Mouse (Mus musculus): Measurements from ENCODE around the gene Akap13. TPM values are rescaled to one million over a fixed set of nuclear protein-coding genes. Genes with fewer than 3 reads are reported as not detected.

Gene Akap13
- 10 to 100 TPM; 53.2 to 75.9 TPM for total RNA-seq (2021)
- long read RNA-seq, experiment 1, partial matches to known transcripts, result 7 of 31 reads
- long read RNA-seq, experiment 1, other reads (novel, unspliced or antisense), result 23 of 31 reads
- long read RNA-seq, experiment 2, partial matches to known transcripts, result 19 of 32 reads
- long read RNA-seq, experiment 2, other reads (novel, unspliced or antisense), result 13 of 32 reads

DNA sequence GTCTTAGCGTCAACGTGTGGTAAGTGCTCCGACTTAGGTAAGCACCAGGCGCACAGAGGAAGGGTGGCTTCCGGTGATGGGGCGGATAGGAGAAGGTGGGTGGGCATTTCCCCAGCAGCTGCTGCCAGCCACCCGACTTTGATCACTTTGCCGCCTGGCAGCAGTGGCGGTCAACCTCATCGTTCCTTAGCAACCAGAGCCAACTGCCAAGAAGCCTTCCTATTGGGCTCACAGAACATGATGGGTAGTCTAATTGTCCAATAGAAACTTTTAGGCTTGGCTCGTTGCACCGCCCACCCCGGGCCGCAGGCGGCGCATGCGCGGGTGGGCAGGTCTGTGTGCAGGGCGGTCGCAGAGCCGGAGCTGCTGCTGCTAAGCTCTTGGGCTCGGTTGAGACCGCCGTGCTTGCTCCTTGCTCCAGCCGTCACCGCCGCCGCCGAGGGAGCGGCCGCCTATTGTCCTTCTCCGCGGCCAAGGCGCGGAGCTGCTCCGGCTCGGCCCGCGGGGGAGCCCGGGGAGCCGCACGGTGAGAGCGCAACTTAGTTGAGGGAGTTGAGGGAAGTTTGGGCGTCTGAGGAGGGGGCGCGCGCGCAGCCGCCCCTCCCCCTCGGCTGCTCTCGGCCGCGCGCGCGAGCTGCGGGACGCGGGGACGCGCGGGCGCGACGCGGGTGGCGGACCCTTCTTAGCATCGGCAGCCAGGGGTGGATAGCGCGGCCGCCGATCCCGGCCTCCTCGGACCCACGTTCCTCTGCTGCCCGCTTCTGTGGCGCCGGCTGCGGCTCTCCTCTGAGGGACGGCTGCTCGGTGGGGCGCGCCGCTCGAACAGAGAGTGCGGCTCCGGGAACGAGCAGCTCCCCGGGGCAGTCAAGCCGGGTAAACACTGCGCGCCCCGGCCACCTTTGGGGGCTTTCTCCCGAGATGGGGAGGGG lies at the start of gene Akap13:
Akap13 (plus strand) TSS at position 312 of the 929 bp plus-strand sequence.
- DNase-seq, result peak; percentile 98
- peak; percentile 28; the same call in 1 of the 2 replicates for TF ChIP-seq CTCF (IDR thresholded peaks at IDR 0.05)
- intact Hi-C loops (cut with DNase I), result loop anchor here (5.0 kb wide), 1 partner anchor 97 kb away; no protein-coding TSS in a partner anchor

DNA sequence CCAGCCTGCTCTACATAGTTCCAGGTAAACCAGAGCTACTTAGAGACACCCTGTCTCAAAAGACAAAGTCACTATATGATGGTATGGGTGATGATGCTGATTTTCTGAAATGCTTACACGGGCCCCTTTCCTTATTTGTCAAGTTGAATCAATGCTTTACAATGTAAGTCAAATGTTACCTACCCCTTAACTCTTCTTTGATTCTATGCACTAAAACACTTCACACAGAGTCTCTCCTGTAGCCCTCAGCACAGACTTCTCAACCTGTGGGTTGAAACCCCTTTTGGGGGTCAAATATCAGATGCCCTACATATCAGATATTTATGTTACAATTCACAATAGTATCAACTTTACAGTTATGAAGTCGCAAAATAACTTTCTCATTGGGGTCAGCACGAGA lies 44.7 kb upstream of the Akap13 start:
- DNase-seq, result no peak
- H3K27ac ChIP-seq, result no peak overlapping the region
- no peak for TF ChIP-seq CTCF (IDR thresholded peaks at IDR 0.05)
- intact Hi-C loops (cut with DNase I), result no loop called here
- H3K4me3 ChIP-seq, result no peak overlapping the region

More for the DNA sequence above, at the start of gene Akap13:
- Histone ChIP-seq H3K27ac (peak within 1 kb of the TSS; percentile 96), H3K4me3 (peak within 1 kb of the TSS; percentile 80)

DNA sequence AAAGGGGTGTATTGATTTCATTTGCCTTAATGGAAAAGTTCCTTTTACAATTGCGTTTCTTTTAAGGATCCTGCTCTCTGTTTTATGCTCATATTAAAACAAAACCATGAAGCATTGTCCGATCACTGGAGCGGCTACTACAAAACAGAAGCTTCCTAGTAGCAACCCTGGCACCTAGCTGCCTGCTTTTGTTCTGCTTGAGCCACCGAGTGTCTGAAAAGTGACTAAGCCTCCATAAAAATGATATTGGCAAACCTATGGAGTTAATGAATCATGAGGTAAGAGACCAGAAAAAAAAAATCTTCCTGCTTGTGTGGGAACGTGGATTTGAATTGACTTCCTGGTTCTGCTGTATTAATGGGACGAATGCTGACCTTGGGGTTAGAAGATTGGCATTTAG lies 44.1 kb upstream of the Akap13 start:
- no peak overlapping the region for H3K27ac ChIP-seq
- no peak for DNase-seq
- intact Hi-C loops (cut with DNase I), result no loop called here
- no peak for TF ChIP-seq CTCF (IDR thresholded peaks at IDR 0.05)
- H3K4me3 ChIP-seq, result no peak overlapping the region

DNA sequence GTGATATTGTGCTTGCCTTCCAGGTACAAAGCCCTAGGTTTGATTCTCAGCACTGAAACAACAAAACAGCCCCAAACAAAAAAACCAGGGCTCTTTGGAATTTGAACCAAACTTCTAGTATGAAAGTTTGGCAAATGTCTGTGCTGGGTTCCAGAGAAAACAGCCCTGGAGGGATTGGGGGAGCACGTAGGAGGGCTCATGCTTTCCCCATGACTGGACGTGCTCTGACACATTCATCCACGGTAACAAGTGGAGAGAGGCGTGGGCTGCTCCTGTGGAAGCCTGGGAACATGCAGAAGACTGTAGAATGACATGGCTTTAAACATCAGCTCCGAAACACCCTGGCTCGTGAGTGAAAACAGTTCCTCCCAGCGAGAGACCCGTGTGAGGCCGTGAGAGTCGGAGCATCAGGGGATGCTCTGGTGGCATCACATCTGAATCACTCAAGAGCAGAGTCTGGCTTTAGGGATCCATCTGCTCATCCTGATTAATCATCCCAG lies 43.3 kb upstream of the Akap13 start:
- Histone ChIP-seq H3K4me3 (no peak overlapping the region), H3K27ac (no peak overlapping the region)
- TF ChIP-seq CTCF (IDR thresholded peaks at IDR 0.05), result no peak
- intact Hi-C loops (cut with DNase I), result no loop called here
- DNase-seq, result no peak

DNA sequence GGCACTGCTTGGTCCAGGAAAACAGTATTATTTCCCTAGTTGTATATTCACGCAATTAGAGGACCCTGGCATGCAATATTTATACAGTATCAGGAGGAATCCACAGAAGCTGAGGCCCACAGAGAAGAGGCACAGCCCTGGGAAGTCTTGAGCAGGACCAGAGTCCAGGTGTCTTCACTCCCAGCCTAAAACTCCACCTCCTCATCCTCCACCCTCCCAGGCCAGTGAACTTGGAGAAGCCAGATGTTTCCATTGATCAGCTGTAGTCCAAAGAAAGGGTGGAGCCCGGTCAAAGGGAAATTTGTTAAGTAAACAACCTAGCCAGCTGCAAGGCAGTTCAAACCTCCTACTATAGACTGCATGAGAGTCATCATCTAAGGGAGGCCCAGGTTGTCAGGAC lies 42.8 kb upstream of the Akap13 start:
- no peak for TF ChIP-seq CTCF (IDR thresholded peaks at IDR 0.05)
- intact Hi-C loops (cut with DNase I), result no loop called here
- H3K4me3 ChIP-seq, result no peak overlapping the region
- no peak for DNase-seq
- H3K27ac ChIP-seq, result no peak overlapping the region

DNA sequence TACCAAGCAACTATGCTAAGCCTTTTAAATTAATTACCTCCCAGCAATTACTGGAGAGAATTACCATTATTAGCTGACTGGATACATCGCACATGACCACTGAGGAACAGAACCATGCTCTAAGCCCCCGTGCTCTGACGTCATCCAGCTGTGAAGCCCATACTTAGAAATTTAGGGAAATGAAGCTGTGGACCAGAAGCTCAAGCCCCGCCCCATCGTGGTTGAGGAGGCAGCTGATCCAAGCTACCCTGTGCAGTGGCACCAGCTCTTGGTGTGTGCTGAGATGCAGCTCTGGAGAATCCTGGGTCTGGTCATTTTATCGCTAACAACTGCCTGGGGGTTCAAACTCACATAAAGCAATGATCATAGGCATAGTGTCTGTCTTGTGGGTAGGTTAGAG lies 41.4 kb upstream of the Akap13 start:
- no peak for TF ChIP-seq CTCF (IDR thresholded peaks at IDR 0.05)
- intact Hi-C loops (cut with DNase I), result no loop called here

DNA sequence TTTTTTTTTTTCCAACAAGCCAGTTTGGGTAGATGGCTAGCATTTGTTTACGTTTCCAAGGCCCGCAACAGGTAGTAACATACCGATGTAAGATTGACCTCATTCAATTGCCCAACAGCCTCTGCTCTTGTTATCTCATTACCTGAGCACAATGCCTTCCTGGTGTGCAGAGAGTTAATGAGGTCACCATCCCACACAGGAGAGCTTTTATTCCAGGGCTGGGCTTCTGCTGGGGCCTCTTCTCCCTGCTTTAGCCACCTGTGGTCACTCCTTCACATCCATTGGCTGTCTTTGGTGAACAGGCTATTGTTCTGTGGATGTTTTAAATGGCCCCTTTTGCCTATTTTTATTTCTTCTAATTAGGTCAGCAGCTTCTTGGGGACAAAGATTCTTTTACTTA lies 41.0 kb upstream of the Akap13 start:
- H3K4me3 ChIP-seq, result no peak overlapping the region
- no peak for DNase-seq
- H3K27ac ChIP-seq, result no peak overlapping the region
- intact Hi-C loops (cut with DNase I), result no loop called here
- no peak for TF ChIP-seq CTCF (IDR thresholded peaks at IDR 0.05)

More for the DNA sequence above, 41.4 kb upstream of the Akap13 start:
- H3K27ac ChIP-seq, result no peak overlapping the region
- no peak overlapping the region for H3K4me3 ChIP-seq
- DNase-seq, result no peak

DNA sequence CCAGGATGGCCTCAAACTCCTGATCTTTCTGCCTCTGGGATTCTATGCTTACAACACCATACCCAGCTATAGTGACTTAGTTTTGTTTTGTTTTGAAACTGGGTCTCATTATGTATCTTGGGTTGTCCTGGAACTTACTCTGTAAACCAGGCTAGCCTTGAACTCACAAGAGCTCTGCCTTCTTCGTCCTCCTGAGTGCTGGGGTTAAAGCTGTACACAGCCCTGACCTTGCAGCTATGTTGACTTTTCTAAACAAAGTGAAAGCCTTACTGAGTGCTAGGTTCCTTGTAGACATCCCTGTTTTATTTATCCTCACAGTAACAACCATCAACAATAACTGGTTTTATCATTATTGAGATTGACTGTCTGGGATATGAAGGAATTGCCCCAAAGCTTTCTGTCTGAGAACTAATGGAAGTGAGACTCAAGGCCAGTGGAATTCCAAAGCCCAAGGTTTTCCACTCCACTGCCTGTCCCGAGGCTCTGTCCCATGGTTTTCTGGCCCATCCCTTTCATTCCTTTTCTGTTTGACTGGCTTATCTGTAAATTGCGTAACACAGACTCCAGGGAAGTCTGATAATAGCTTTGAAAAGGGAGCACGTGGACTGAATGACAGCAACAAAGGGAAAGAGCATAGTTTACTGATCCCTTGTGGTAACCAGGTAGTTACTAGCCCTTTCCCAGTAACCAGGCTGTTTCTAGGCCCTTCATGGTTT lies 40.0 kb upstream of the Akap13 start:
- Histone ChIP-seq H3K4me3 (no peak overlapping the region), H3K27ac (0 out of 2 replicates have a peak overlapping the region, but pooled peaks have one; percentile 28)
- DNase-seq, result no peak
- no peak for TF ChIP-seq CTCF (IDR thresholded peaks at IDR 0.05)
- intact Hi-C loops (cut with DNase I), result no loop called here

DNA sequence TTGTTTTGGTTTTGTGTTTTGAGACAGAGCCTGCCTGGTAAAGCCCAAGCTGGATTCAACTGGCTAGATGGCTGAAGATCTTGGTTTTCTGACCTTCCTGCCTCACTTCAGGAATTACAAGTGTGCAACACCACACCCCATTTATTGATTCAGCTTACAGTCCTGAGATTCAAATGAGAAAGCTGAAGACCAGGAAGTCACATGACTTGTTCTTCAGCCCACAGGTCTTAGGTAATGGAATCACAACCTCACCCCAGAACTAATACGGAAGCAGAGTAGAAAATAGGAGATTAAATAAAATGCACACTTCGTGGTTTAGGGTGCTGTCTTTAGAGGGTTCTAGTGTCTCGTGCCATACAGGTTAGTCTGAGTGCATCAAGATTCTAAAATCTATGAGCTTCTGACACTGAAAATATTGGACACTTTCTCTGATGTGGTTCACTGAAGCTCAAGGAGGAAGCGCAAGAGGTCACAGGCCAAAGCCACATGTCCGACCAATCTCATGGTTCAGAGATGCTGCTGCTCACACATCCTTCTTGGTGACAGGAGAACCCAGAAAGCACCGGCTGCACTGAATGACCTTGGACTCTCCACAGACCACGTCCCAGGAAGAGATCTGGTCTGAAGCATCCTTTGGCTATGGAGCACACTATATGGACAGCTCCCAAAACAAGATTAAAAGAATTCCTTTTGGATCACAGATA lies 39.3 kb upstream of the Akap13 start:
- no peak for TF ChIP-seq CTCF (IDR thresholded peaks at IDR 0.05)
- Histone ChIP-seq H3K4me3 (no peak overlapping the region), H3K27ac (0 out of 2 replicates have a peak overlapping the region, but pooled peaks have one; percentile 28)
- intact Hi-C loops (cut with DNase I), result no loop called here
- no peak for DNase-seq

DNA sequence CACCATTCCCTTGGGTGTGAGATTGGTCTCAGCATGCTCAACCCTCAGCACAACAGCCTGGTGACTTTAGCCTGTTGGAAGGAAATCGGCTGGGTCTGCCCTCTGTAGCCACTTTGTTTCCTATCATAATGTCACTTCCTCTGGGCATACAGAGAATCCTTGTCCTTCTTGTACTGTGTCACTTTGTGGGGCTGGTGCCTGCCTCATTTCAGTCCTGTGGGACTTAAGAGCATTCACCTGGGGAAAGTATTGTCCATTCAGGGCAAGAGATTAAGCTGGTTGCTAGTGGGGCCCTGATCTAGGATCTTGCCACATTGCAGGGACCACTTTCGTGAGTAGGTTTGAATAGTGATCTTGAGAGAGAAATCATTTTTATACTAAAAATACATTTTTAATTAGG lies 34.4 kb upstream of the Akap13 start:
- no peak for DNase-seq
- H3K4me3 ChIP-seq, result no peak overlapping the region
- H3K27ac ChIP-seq, result no peak overlapping the region
- no peak for TF ChIP-seq CTCF (IDR thresholded peaks at IDR 0.05)
- intact Hi-C loops (cut with DNase I), result no loop called here

DNA sequence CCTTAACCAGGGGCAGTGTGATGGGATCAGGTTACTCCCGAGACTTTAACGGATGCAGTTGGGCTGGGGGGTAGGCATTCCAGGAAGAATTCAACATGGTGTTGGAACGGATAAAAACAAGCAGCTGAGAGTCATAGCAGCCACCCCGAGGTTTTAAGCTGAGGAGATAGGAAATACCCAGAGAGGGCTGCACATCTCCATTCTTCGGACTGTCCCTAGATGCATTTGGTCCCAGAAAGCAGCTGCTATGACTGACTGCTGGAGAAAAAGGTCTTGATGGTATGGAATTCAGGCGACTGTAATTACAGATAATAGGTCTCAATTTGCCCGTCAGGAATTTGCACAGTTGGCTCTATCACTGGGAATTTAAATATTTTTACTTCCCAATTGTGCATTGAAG lies 31.2 kb upstream of the Akap13 start:
- no peak overlapping the region for H3K27ac ChIP-seq
- DNase-seq, result no peak
- intact Hi-C loops (cut with DNase I), result loop anchor here (1.0 kb wide), 1 partner anchor 14 kb away; no protein-coding TSS in a partner anchor

DNA sequence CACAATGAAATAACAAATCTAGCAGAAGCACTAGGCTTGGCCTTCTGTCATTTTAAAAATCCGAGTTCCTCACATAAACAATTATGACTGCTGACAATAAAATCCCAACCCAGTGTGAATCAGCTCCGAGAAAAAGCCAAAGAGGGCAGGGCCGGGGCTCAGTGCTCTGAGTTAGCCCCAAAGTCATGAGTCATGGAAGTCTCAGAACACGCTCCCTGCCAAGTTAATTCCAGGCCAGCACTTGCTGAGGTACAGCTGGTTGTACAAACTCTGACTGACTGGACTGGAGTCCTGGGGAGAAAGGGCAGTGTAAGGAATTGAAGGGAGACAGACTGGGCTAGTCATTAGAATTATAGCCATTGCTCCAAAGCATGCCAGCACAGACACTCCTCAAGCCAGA lies 28.0 kb upstream of the Akap13 start:
- intact Hi-C loops (cut with DNase I), result no loop called here
- no peak for TF ChIP-seq CTCF (IDR thresholded peaks at IDR 0.05)
- H3K4me3 ChIP-seq, result no peak overlapping the region
- DNase-seq, result peak; percentile 87
- H3K27ac ChIP-seq, result peak overlapping the region; percentile 59

More for the DNA sequence above, 31.2 kb upstream of the Akap13 start:
- no peak overlapping the region for H3K4me3 ChIP-seq
- TF ChIP-seq CTCF (IDR thresholded peaks at IDR 0.05), result no peak

All from gastrocnemius, adult 2 months (tissue).